Mouse (Mus musculus): ENCODE measurements at regions not wholly inside any gene's neighbourhood (a gene's known extent, or its start where the extent isn't known, plus 50 kb on each side); places are given as distances from the start of the nearest gene placed in this dataset.

DNA sequence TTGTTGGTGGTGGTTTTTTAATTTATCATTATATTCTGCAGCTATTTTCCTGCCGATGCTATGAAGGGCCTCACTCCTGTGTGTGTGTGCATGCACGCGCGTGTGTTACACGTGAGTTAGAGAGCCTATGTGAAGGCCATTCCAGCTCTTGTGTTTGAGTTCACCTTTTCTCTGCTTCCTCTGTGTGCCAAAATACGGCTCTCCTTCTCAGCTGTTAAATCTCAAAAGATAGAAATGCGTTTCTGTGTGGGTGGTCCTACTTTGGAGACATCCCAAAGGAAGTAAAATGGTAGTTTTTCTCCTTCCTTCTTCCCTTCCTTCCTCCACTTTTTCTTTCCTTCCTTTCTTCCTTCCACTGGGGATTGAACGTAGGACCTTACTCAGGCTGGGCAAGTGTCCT is 136.4 kb downstream of the Npy start:
- H3K79me2 ChIP-seq (ENCODE audit: control insufficient read depth, insufficient read depth) = no peaks in the 10 kb centered on the region
- TF ChIP-seq POLR2AphosphoS2 (IDR thresholded peaks at IDR 0.05; ENCODE audit: insufficient read length, low read depth) = no peak
- no peak for TF ChIP-seq MYOD1 (IDR thresholded peaks at IDR 0.05; ENCODE audit: control insufficient read depth in 1 of 3, insufficient read length in 2 of 3, low read depth in 2 of 3)
- no peak for TF ChIP-seq REST (IDR thresholded peaks at IDR 0.05; ENCODE audit: insufficient read depth, insufficient read length)
- no peak for TF ChIP-seq MAX (IDR thresholded peaks at IDR 0.05; ENCODE audit: low read depth)
- no peak for TF ChIP-seq USF1 (IDR thresholded peaks at IDR 0.05; ENCODE audit: low read depth)
- no peak for TF ChIP-seq POLR2A (IDR thresholded peaks at IDR 0.05; ENCODE audit: insufficient read length, low read depth)
- TF ChIP-seq E2F4 (IDR thresholded peaks at IDR 0.05; ENCODE audit: insufficient read depth) = no peak
- no peak overlapping the region for H3K4me3 ChIP-seq
- H3ac ChIP-seq (ENCODE audit: control insufficient read depth, insufficient read length) = no peak overlapping the region
- no peaks in the 10 kb centered on the region for H3K36me3 ChIP-seq (ENCODE audit: control insufficient read depth, insufficient read depth)
- H3K27me3 ChIP-seq (ENCODE audit: control insufficient read depth, insufficient read depth, insufficient read length) = no peaks in the 10 kb centered on the region
- H3K4me2 ChIP-seq (ENCODE audit: low read depth) = no peak overlapping the region

GRCm38 (mm10) chr6:49961166-49961565 is 138.7 kb downstream of the Npy start:
- Histone ChIP-seq H3K79me2 (ENCODE audit: control insufficient read depth, insufficient read depth) (no peaks in the 10 kb centered on the region), H3K4me2 (ENCODE audit: low read depth) (no peak overlapping the region), H3K27me3 (ENCODE audit: control insufficient read depth, insufficient read depth, insufficient read length) (no peaks in the 10 kb centered on the region), H3ac (ENCODE audit: control insufficient read depth, insufficient read length) (no peak overlapping the region), H3K4me3 (no peak overlapping the region), H3K36me3 (ENCODE audit: control insufficient read depth, insufficient read depth) (no peaks in the 10 kb centered on the region)
- TF ChIP-seq USF1 (IDR thresholded peaks at IDR 0.05; ENCODE audit: low read depth) (no peak), POLR2A (IDR thresholded peaks at IDR 0.05; ENCODE audit: insufficient read length, low read depth) (no peak), TCF3 (IDR thresholded peaks at IDR 0.05; ENCODE audit: insufficient read length, low read depth) (no peak), MYOD1 (IDR thresholded peaks at IDR 0.05; ENCODE audit: control insufficient read depth in 1 of 3, insufficient read length in 2 of 3, low read depth in 2 of 3) (no peak), POLR2AphosphoS2 (IDR thresholded peaks at IDR 0.05; ENCODE audit: insufficient read length, low read depth) (no peak), TCF12 (IDR thresholded peaks at IDR 0.05; ENCODE audit: insufficient read depth, poor library complexity, severe bottlenecking) (no peak), SRF (IDR thresholded peaks at IDR 0.05; ENCODE audit: control insufficient read depth, insufficient read length, low read depth) (no peak), E2F4 (IDR thresholded peaks at IDR 0.05; ENCODE audit: insufficient read depth) (no peak), MAX (IDR thresholded peaks at IDR 0.05; ENCODE audit: low read depth) (no peak), CEBPB (IDR thresholded peaks at IDR 0.05; ENCODE audit: insufficient read depth, poor library complexity, severe bottlenecking) (no peak), REST (IDR thresholded peaks at IDR 0.05; ENCODE audit: insufficient read depth, insufficient read length) (no peak), MYOG (IDR thresholded peaks at IDR 0.05; ENCODE audit: control insufficient read depth in 1 of 3, insufficient read depth in 1 of 3, insufficient read length in 2 of 3, low read depth in 2 of 3) (no peak)

DNA sequence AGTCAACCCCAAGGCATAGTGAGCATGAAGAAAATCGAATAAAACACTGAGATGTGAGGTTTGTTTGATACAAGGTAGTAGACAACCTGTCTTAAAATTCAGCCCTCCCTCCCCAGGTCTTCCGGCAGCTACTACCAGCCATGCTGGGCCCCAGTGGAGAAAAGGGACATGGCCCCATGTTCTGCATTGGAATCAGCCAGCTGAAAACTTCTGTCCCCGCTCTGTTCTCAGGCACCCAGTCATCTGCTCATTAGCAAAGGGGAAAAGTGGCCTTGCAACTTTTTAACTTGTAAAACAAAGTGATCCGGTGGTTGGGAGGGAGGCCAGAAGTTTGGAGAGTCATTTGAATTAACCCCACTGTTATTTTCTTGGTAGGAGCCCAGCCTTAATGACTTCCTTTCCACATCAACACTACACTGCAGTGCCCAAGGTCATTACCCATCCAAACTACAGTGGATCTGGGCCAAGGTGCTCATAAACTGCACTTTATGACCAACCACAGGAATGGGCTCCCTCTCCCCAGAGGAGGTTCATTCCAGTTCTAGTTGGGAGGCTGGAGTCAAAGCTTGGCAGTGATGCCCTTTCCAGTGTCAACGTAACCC is 143.5 kb downstream of the Npy start:
- no peak for TF ChIP-seq POLR2A (IDR thresholded peaks at IDR 0.05; ENCODE audit: insufficient read length, low read depth)
- TF ChIP-seq SRF (IDR thresholded peaks at IDR 0.05; ENCODE audit: control insufficient read depth, insufficient read length, low read depth) = no peak
- no peak for TF ChIP-seq MYOG (IDR thresholded peaks at IDR 0.05; ENCODE audit: control insufficient read depth in 1 of 3, insufficient read depth in 1 of 3, insufficient read length in 2 of 3, low read depth in 2 of 3)
- TF ChIP-seq CEBPB (IDR thresholded peaks at IDR 0.05; ENCODE audit: insufficient read depth, poor library complexity, severe bottlenecking) = no peak
- TF ChIP-seq USF1 (IDR thresholded peaks at IDR 0.05; ENCODE audit: low read depth) = no peak
- TF ChIP-seq POLR2AphosphoS2 (IDR thresholded peaks at IDR 0.05; ENCODE audit: insufficient read length, low read depth) = no peak
- TF ChIP-seq TCF12 (IDR thresholded peaks at IDR 0.05; ENCODE audit: insufficient read depth, poor library complexity, severe bottlenecking) = no peak
- TF ChIP-seq TCF3 (IDR thresholded peaks at IDR 0.05; ENCODE audit: insufficient read length, low read depth) = no peak
- no peak for TF ChIP-seq MAX (IDR thresholded peaks at IDR 0.05; ENCODE audit: low read depth)
- TF ChIP-seq MYOD1 (IDR thresholded peaks at IDR 0.05; ENCODE audit: control insufficient read depth in 1 of 3, insufficient read length in 2 of 3, low read depth in 2 of 3) = no peak
- TF ChIP-seq REST (IDR thresholded peaks at IDR 0.05; ENCODE audit: insufficient read depth, insufficient read length) = no peak

DNA sequence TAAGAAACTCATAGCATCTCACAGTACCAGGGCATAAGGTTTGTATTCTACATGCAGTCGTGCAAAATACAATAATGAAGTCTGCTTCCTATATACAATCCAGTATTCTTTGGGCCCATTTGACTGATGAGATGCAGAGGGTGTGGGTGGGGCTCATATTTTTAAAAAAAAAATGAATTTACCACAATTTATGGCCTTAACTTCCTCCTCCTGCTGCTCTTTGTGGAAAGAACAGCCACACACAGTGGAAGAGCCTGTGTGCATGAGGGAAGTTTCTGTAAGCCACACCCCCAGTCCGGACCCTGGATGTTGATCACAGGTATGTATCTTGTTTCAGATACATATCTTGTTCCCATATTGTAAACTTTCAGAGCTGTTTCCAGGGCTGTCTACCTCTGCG is 143.5 kb upstream of the Mpp6 start:
- no peaks in the 10 kb centered on the region for H3K79me2 ChIP-seq (ENCODE audit: control insufficient read depth, insufficient read depth)
- H3K36me3 ChIP-seq (ENCODE audit: control insufficient read depth, insufficient read depth) = no peaks in the 10 kb centered on the region
- no peak overlapping the region for H3K4me3 ChIP-seq
- no peaks in the 10 kb centered on the region for H3K27me3 ChIP-seq (ENCODE audit: control insufficient read depth, insufficient read depth, insufficient read length)
- H3K4me2 ChIP-seq (ENCODE audit: low read depth) = no peak overlapping the region
- TF ChIP-seq USF1 (IDR thresholded peaks at IDR 0.05; ENCODE audit: low read depth) (no peak), POLR2AphosphoS2 (IDR thresholded peaks at IDR 0.05; ENCODE audit: insufficient read length, low read depth) (no peak), TCF12 (IDR thresholded peaks at IDR 0.05; ENCODE audit: insufficient read depth, poor library complexity, severe bottlenecking) (no peak), CEBPB (IDR thresholded peaks at IDR 0.05; ENCODE audit: insufficient read depth, poor library complexity, severe bottlenecking) (no peak), MYOG (IDR thresholded peaks at IDR 0.05; ENCODE audit: control insufficient read depth in 1 of 3, insufficient read depth in 1 of 3, insufficient read length in 2 of 3, low read depth in 2 of 3) (no peak), REST (IDR thresholded peaks at IDR 0.05; ENCODE audit: insufficient read depth, insufficient read length) (no peak), MAX (IDR thresholded peaks at IDR 0.05; ENCODE audit: low read depth) (no peak), TCF3 (IDR thresholded peaks at IDR 0.05; ENCODE audit: insufficient read length, low read depth) (no peak), SRF (IDR thresholded peaks at IDR 0.05; ENCODE audit: control insufficient read depth, insufficient read length, low read depth) (no peak), E2F4 (IDR thresholded peaks at IDR 0.05; ENCODE audit: insufficient read depth) (no peak), POLR2A (IDR thresholded peaks at IDR 0.05; ENCODE audit: insufficient read length, low read depth) (no peak), MYOD1 (IDR thresholded peaks at IDR 0.05; ENCODE audit: control insufficient read depth in 1 of 3, insufficient read length in 2 of 3, low read depth in 2 of 3) (no peak)
- H3ac ChIP-seq (ENCODE audit: control insufficient read depth, insufficient read length) = no peak overlapping the region

More for the DNA sequence above, 143.5 kb downstream of the Npy start:
- Histone ChIP-seq H3K4me3 (no peak overlapping the region), H3K27me3 (ENCODE audit: control insufficient read depth, insufficient read depth, insufficient read length) (no peaks in the 10 kb centered on the region), H3ac (ENCODE audit: control insufficient read depth, insufficient read length) (no peak overlapping the region), H3K36me3 (ENCODE audit: control insufficient read depth, insufficient read depth) (no peaks in the 10 kb centered on the region), H3K79me2 (ENCODE audit: control insufficient read depth, insufficient read depth) (no peaks in the 10 kb centered on the region), H3K4me2 (ENCODE audit: low read depth) (no peak overlapping the region)

Data from myocyte (in vitro differentiated cells).